Mouse (Mus musculus) E14TG2a.4 (cell line): ENCODE data around the gene Rragd.
"Not testable (repeated sequence)": the region's sequence is repeated elsewhere in the genome, so short reads cannot be mapped to it uniquely, and the experiment has no call there.

ENCODE experiments used
- H3K27me3 ChIP-seq: 2 replicates; pipeline ENCODE4 v1.6.1; 2014; ENCODE audit warnings: low read length, control low read depth; ENCODE audit not compliant: insufficient read depth
- H3K36me3 ChIP-seq: 2 replicates; pipeline ENCODE4 v1.6.1; 2014; ENCODE audit warnings: low read length, control low read depth; ENCODE audit not compliant: insufficient read depth
- H3K4me1 ChIP-seq: replicated peaks from 2 replicates; pipeline ENCODE4 v1.6.1; 2014; ENCODE audit warnings: low read depth, low read length, control low read depth
- H3K4me3 ChIP-seq: replicated peaks from 2 replicates; pipeline ENCODE4 v1.5.1; 2014; ENCODE audit warnings: mild to moderate bottlenecking, low read length
- H3K9me3 ChIP-seq: 2 replicates; pipeline ENCODE4 v1.6.1; 2014; ENCODE audit warnings: low read length, control low read depth
- CTCF ChIP-seq: conservative IDR thresholded peaks from 2 replicates; pipeline ENCODE4 v1.5.1; 2014; ENCODE audit warnings: low read length
- NANOG ChIP-seq: IDR thresholded peaks from 2 replicates; pipeline ENCODE4 v1.6.1; 2014; ENCODE audit warnings: borderline replicate concordance, low read length, mixed read lengths
- POU5F1 ChIP-seq: IDR thresholded peaks from 2 replicates; pipeline ENCODE4 v1.6.1; 2014; ENCODE audit warnings: low read length, borderline replicate concordance

Rragd gene

DNA sequence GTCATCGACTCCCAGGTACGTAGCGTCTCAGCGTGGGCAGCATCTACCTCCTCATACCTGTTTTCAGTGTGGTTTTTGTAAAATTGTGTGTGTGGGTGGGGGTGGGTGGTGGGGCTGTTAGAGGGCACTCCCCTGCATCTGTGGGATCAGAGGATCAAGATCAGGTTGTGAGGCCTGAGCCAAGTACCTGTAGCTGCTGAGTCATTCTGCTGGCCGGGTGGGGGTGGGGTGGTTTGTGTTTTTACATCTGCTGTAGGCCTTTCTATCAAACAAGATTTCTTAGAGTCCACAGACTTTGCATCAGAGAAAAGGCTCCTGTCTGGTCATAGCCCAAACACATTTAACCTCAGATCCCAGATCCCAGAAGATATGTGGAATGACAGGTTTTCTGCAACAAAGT, 13.2 kb downstream of the Rragd start:
- peaks cover 9% of the 10 kb centered on the region; the same call in 1 of the 2 replicates for H3K36me3 ChIP-seq
- H3K9me3 ChIP-seq = no peaks in the 10 kb centered on the region
- peak overlapping the region; percentile 68 for H3K4me3 ChIP-seq
- H3K27me3 ChIP-seq = no peaks in the 10 kb centered on the region
- TF ChIP-seq NANOG = no peak
- no peak for TF ChIP-seq POU5F1
- no peak for TF ChIP-seq CTCF
- peaks cover 59% of the 10 kb centered on the region for H3K4me1 ChIP-seq

GRCm38 (mm10) chr4:32997571-32997970, 14.7 kb downstream of the Rragd start:
- Histone ChIP-seq H3K9me3 (no peaks in the 10 kb centered on the region), H3K36me3 (peaks cover 12% of the 10 kb centered on the region; the same call in 1 of the 2 replicates), H3K4me1 (peaks cover 50% of the 10 kb centered on the region), H3K4me3 (no peak overlapping the region), H3K27me3 (no peaks in the 10 kb centered on the region)
- no peak for TF ChIP-seq CTCF
- TF ChIP-seq NANOG = no peak
- TF ChIP-seq POU5F1 = no peak

- no peak for TF ChIP-seq POU5F1
- TF ChIP-seq NANOG = no peak
- TF ChIP-seq CTCF = no peak
- no peaks in the 10 kb centered on the region for H3K9me3 ChIP-seq
- H3K27me3 ChIP-seq = no peaks in the 10 kb centered on the region
- H3K36me3 ChIP-seq = peaks cover 21% of the 10 kb centered on the region; the same call in 1 of the 2 replicates
- H3K4me1 ChIP-seq = peaks cover 38% of the 10 kb centered on the region
- H3K4me3 ChIP-seq = no peak overlapping the region
Measured at GRCm38 (mm10) chr4:32998996-32999395, 16.2 kb downstream of the Rragd start.

- Histone ChIP-seq H3K4me1 (peaks cover 10% of the 10 kb centered on the region), H3K4me3 (no peak overlapping the region), H3K36me3 (peaks cover 43% of the 10 kb centered on the region), H3K27me3 (no peaks in the 10 kb centered on the region), H3K9me3 (no peaks in the 10 kb centered on the region)
- TF ChIP-seq CTCF (no peak), POU5F1 (no peak), NANOG (no peak)
Measured at GRCm38 (mm10) chr4:33002081-33002480, 19.2 kb downstream of the Rragd start.

GRCm38 (mm10) chr4:33005595-33006470, 23.0 kb downstream of the Rragd start:
- not testable (repeated sequence) for H3K4me1 ChIP-seq, H3K27me3 ChIP-seq, H3K4me3 ChIP-seq, H3K9me3 ChIP-seq
- peaks cover 53% of the 10 kb centered on the region for H3K36me3 ChIP-seq

- peaks cover 50% of the 10 kb centered on the region for H3K36me3 ChIP-seq
- no peak overlapping the region for H3K4me3 ChIP-seq
- TF ChIP-seq CTCF = no peak
- TF ChIP-seq NANOG = no peak
- no peak for TF ChIP-seq POU5F1
- no peaks in the 10 kb centered on the region for H3K27me3 ChIP-seq
- no peaks in the 10 kb centered on the region for H3K4me1 ChIP-seq
- no peaks in the 10 kb centered on the region for H3K9me3 ChIP-seq
Measured at GRCm38 (mm10) chr4:33006844-33007243, 24.0 kb downstream of the Rragd start.

DNA sequence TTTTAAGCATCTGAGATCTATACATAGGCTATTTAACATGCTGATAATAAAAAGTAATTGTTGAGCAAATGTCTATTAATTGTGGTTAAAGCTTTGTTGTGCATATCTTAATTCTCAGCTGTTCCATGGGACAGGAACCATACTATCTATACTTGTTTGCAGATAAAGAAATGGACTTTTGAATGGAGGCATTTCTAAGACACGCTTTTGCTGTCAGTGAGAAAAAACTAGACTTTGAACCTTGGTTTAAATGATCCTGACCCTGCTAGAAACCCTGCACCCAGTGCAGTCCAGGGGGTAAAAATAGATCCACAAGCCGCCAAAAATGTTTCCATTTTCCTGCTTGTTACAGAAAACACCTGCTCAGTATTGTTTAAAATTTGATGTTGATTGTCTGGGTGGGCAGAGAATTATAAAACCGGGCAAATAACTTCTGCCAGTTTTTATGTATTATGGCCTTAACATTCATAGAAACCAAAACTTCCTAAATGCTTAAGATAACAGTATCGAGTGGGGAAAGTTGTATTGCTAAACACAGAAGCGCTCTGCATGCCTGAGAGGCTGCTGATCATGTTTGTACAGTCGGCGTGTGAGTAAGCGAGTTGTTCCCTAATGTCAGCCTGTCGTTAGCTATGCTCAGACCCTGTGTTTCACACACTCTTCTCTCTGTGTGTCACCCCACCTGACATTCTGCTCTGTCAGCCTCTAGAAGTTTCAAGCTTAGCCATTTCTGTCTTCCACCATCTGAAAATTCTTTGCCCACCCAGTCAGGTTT, 24.8 kb downstream of the Rragd start:
- Histone ChIP-seq H3K36me3 (peaks cover 55% of the 10 kb centered on the region), H3K27me3 (no peaks in the 10 kb centered on the region), H3K4me3 (no peak overlapping the region), H3K4me1 (no peaks in the 10 kb centered on the region), H3K9me3 (no peaks in the 10 kb centered on the region)
- TF ChIP-seq CTCF (no peak), NANOG (no peak), POU5F1 (no peak)

- peaks cover 58% of the 10 kb centered on the region for H3K36me3 ChIP-seq
- no peaks in the 10 kb centered on the region; the same call in 1 of the 2 replicates for H3K4me1 ChIP-seq
- no peak overlapping the region for H3K4me3 ChIP-seq
- H3K9me3 ChIP-seq = no peaks in the 10 kb centered on the region
- no peak for TF ChIP-seq CTCF
- TF ChIP-seq NANOG = no peak
- no peak for TF ChIP-seq POU5F1
- H3K27me3 ChIP-seq = no peaks in the 10 kb centered on the region
Measured at GRCm38 (mm10) chr4:33010078-33010477, 27.2 kb downstream of the Rragd start.
